Mouse (Mus musculus): ENCODE results near the gene Pef1.

DNA sequence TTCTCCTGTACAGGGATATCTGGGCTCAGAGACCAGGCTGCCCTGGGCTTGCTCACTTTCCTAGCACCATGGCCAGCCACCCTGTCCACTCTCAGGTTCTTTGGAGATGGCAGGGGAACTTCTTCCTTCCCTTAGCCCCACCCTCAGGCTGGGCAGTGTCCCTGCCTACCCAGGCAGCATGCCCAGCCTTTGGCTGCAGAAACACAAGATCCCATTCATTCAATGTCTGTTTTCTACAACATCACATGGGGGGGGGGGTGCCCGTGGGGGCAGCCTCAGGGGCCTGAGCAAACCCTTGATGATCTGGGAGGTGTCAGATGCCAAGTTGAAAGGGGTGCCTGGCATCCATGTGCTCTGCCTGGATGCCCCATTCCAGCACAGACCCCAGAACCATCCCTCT, 47.6 kb upstream of the Pef1 start:
- TF ChIP-seq CTCF (IDR thresholded peaks at IDR 0.05; ENCODE audit: insufficient read depth, low read depth, low read length) (no peak), POLR2A (IDR thresholded peaks at IDR 0.05; ENCODE audit: insufficient read depth, low read depth, low read length) (no peak)

Measured in olfactory bulb, adult 2 months (tissue).